Mouse (Mus musculus) CD4-positive, CD25-positive, alpha-beta regulatory T cell, adult 2 months (primary cell): ENCODE measurements around the gene Cript.

ENCODE experiments used
- DNase-seq: peaks from one replicate; pipeline ENCODE4 v3.0.0-alpha.2; 2012; ENCODE audit warnings: low read depth, low spot score

Cript gene

DNA sequence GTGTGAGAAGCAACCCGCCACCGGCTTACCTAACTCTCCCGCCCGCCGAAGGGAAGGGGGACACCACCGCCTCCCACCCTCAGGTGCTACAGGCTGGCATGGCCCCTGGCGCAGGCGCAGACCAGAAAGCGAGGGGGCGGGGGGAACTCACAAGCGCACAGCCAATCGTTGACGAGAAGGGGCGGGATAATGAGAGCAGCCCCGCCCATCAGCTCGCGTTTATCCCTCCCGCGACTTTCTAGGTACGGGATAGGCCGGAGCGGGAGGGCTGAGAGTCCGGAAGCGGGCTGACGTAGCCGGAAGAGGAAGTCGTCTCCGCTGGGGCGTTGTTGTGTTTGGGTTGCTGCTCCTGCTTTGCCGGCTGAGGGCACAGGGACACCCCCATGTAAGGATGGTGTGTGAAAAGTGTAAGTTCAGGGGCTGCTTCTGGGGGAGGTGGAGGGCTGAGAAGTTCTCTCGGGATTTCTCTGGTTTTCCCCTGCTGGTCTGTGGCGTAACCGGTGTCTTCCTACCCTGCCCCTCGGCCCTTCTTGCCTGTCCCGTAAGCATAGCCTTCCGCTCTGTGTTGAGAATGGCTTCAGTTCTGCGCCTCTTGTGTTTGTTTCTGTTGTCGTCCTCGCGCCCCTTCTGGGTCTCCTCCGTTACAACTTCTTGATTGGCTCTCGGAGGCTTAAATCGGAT is at the start of gene Cript, which contains the start of gene Pigf:
Cript (plus strand) TSS at position 282 of the 681 bp plus-strand sequence.
Pigf (minus strand) TSS at position 138 of the 681 bp plus-strand sequence.
- DNase-seq: peak; percentile 99

DNA sequence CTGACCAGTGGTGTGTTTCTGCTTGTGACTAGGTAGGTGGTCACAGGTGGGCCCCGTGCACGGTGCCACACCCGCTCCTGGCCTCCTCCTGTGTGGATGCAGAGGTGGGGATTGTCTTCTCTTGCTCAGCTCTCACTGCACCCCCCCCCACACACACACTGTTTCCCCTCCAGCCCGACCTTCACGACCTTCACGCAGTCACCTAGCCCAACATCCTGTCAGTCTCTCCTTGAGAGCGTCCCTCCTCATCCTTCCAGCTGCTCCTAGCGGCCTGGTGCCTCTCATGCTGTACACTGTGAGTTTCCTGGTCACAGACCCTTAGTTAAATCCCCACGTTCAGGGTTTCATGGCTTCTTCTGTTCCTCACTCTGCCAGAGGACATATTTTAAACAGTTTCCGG is 49.0 kb upstream of the Cript start:
- DNase-seq: peak; percentile 49

DNA sequence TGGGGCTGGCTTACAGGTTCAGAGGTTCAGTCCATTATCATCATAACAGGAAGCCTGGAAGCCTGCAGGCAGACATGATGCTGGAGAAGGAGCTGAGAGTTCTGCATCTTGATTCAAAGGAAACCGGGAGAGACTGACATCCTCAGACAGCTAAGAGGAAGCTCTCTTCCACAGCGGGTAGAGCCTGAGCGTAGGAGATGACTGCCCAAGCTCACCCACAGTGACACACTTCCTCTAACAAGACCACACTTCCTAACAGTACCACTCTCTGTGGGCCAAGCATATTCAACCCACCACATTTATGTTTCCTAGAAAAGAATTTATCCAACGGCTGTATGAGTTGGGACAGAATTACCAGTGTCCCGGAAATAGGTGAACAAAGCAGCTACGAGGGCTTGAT is 46.9 kb upstream of the Cript start:
- no peak for DNase-seq

DNA sequence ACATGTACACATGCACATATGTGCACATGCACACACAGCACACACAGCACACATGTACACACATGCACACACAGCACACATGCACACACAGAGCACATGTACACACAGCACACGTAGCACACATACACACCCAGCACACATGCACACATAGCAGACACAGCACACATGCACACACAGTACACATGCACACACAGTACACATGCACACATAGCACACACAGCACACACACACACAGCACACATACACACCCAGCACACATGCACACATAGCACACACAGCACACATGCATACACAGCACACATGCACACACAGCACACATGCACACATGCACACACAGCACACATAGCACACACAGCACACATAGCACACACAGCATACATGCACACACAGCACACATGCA is 44.1 kb upstream of the Cript start:
- no peak for DNase-seq

DNA sequence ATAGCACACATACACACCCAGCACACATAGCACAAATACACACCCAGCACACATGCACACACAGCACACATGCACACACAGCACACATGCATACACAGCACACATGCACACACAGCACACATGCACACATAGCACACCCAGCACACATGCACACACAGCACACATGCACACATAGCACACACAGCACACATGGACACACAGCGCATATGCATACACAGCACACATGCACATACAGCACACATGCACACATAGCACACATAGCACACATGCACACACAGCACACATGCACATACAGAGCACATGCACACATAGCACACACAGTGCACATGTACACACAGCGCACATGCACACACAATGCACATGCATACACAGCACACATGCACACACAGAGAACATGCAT is 43.6 kb upstream of the Cript start:
- no peak for DNase-seq

DNA sequence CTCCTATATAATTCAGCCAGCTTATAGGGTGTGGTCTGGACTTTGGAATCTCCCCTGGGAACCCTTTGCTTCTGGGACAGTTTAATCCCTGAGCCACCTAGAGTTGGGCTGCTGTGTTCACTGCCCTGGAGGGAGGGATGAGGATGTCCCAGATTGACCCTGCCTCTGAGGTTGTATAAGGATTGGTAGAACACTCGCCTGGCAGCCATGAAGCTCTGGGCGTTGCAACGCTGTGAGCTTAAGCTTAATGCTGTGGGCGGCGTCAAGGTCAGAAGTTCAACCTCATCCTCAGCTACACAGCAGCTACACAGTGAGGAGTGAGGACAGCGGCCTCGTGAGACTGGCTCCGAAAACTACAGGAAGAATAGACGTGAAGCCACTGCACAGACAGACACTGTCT is 42.9 kb upstream of the Cript start:
- no peak for DNase-seq

DNA sequence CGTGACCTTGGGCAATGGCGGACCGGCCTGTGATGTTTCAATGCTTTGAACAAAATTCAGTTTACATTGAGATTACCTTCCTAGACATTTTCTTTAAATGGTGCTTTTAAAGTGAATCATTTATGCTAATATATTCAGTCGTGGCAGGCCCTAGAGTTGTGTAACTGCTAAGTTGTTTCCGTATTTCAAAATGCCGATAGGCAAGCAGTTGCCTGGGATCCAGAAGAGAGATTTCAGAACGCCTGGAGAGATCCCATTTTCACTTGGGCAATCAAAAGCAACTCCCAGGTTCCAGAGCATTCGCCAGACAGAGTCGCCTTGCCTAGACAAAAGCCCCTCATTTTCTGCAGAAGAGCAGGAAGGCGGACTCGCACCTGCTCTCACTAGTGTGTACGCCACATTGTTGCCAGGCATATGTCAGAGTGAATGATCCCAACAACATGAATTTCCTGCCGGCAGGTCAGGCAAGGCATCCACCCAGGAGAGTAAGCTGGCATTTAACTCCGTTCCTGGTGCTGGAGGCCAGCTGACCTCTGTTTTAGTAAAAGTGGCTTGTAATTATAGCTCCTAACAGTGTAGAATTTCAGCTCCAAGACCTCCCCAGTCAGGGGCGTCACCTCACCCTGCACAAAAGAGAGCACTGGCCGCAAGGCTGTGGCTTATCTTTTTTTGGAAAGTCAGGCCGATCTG is 38.8 kb upstream of the Cript start:
- DNase-seq: no peak

DNA sequence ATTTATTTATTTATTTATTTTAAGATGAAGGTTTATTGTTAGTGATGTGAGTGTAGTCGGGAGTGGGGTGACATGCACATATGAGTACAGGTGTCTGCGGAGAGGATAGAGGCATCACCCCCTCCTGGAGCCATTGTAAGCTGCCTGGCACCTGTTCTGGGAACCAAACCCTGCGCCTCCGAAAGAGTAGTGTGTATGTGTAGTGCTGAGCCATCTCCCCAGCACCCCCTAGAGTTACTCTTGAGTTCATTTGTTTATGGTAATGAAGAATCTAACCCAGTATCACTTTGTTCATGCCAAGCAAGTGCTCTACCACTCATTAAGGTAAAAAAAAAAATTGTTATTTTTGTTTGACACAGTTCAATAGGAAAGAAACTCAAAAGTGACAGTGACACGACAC is 37.2 kb upstream of the Cript start:
- peak; percentile 23 for DNase-seq

DNA sequence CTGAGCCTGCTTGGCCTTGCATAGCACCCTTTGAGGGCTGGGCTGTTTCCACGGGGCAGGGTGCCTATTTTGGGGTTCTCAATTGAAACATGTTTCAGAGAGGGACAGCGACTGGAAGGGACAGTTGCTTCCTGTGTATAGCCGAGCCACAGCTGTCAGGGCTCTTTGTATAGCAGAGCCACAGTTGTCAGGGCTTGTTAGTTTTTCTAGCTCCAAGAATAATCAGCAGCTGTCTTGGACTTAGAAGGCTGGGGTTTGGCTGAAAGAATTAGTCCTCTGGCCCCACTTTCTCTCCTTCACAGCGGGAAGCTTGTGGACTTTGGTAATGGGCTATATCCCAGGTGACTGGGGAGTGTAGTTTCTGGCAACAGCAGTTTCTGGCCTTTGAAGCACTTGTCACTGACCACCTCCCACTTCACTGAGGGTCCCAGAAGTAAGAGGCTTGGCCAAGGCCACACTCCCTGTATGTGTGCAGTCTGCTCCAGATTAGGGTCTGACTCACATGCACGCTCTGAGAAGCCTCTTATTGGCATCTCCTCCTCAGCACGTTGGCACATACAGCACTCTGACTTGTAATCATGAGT is 36.7 kb upstream of the Cript start:
- no peak for DNase-seq

DNA sequence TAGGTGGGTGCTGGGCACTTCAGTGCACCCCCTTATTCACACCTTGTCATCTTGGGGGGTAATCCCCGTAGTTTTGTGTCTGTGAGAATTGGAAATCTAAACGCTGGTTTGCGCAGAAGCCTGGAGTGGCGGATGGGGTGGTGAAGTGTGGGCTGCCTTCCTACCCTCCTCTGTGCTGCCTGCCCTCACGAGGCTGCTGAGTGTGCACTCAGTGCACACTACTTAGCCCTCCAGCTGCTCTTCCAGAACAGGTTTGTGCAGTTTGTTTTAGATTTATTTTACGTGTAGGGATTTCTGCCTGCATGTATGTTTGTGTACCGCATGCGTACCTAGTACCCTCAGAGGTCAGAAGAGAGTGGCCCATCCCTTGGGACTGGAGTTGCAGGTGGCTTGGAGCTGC is 34.0 kb upstream of the Cript start:
- DNase-seq: no peak

DNA sequence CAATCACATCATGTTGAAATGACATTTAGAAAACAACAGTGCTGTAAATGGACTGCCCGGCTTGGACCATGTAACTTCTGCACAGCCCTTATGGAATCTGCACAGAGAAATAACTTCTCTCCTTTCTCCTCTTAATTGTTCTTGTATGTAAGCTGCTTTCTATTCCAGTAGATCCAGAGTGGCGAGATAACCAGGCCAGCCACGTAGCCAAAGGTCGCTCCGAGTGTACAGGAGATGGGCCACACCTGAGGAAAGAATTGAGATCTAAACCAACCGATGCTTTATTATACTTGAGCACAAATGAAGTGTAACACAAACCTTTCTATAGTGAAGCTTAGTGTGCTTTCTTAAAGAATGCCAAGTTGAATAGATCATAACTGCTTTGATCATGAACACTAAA is 28.0 kb upstream of the Cript start:
- no peak for DNase-seq

DNA sequence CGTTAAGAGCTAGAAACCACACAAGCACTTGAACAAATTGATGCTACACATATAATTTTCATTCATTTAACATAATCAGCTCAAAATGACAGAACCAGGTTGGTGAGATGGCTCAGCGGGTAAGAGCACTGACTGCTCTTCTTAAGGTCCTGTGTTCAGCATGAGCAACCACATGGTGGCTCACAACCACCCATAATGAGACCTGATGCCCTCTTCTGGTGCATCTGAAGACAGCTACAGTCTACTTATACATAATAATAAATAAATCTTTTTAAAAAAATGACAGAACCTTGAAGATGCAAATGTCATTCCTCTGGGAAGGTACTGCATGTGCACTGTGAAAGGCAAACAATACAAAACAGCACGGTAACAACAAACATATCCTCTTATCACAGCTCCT is 16.4 kb upstream of the Cript start:
- no peak for DNase-seq

DNA sequence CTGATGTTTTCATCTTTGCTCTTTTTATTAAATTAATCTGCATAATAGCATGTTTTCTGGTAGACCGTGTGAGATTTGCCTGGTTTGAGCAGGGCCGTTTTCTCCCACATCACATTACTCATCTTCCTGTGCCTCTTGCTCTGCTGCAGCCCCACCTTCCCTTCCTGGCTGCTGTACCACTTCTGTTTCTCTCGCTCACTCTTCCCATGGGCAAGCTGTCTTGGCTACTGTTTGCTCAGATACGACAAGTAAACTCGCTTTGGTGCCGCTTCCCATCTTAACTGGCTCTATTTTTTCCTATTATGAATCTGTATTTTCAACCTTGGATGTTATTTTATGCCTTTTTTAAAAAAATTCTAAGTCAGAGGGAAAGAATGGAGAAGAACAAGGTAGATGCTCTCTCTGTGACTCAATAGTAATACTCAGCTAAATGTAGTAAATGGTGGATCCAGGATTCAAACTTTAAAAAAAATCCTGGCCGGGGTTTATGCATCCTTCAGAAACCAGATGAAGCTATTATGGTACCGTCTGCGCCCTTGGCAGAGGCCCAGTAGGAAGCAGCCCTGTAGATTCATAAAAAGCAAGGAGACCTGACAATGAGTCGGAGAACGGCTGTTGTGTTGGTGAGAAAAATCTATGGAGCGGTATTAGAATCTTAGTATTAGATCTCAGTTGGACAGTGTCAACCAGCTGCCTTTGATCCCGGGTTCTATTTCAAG is 13.9 kb upstream of the Cript start:
- DNase-seq: no peak

DNA sequence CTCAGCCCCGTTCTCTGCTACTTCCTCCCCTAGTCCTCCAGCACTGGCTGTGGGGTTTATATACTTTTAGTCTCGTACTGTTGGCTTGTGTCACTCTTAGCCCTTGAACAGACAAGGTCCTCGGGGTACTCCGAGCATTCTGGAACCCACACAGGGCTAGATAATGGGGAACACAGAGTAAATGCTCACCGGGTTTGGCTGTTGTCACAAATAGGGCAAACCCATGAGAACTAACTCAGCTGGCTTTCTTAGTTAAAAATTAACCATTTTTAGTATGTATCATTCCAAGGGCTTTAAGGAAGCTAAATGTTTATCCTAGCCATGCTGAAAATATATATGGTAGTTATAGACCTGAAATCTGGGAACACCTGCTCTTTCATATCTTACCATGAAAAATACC is 5.7 kb upstream of the Cript start:
- DNase-seq: no peak

DNA sequence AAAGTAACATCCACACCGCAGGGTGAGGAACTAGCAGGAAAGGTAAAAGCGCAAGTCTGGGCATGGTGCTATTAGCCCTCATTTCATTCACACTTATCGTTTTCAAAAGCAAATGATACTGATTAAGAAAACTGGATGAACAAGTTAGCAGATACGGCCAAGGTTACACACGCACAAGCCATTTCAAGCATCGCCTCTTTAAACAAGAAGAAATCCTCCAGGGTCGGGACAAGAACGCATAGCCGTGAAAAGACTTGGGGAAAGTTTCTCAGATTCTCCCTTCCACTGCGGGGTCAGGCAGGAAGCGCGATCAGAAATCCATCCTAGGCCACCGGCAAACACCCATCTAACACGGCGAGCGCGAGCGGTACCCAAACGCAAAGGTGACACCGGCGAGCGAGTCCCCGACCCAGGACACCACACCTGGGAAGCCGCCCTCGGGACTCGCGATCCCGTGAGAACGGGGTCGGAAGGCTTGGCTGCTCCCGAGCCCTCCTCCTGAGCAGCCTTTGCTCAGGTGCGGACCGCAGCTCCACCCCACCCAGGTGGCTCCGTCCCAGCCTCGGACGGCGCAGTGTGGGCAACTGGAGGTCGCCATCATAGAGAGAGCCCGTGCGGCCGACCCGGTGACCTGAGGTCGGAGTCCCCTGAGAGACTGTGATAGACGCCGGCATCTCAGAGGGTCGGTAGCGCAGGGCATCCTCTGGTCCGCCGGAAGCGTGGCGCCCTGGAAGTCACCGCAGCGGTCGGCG is 683 bp upstream of the Cript start:
- DNase-seq: no peak

DNA sequence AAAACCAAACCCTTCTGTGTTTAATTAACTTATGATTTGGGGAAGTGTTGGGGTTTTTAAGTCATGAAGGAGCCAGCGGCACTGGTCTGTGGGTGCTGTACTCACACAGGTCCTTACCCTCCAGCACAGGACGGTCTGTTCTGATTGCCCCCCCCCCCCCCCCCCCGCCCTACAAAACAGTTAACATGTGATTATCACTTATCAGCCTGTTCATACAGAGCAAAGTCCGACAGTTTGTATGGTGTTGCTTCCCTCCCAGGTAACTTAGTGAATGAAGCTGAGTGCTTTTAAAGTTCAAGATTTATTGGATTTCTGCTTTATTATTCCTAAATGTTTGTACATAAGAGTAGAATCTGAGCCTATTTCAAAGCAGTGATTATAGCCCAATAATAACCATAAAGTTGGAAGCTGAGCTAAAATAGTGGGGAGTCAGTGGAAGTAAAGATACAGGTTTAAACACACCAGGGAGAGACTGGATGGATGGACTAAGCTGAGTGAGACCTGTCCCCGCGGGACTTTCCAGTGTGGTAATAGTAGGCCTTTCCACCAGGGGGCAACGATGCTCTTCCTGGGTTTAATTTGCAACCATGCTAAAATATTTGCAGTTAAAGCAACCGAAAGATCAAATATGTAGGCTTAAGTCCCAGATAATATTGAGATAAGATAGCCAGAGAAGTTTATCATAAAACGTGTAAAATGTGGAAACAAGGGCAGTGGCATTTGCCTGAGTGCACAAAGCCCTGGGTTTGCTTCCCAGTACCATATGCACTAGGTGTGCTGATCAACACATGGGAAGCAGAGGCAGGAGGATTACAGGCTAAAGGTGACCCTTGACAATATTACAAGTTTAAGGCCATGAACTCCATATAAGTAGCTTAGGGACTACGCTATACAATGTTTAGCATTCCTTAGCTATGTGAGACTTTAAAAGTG is 11.1 kb downstream of the Cript start:
- DNase-seq: peak; percentile 79

DNA sequence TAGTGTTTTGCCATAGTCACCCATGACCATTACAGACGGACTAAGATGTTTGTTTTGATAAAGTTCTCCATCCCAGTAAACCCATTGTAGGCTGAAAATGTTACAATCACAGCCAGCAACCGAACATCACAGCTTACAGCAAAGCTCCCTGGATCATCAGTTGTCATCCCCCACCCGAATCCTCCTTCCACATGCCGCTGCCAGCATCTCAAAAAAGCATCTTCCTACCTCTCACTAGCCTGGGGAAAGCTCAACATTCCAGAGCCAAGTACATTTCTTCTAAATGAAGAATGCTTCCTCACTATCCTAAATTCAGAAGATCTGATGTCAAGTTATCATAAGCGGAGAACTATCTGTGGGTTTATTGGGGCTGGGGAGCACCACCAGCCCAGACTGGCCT is 13.1 kb downstream of the Cript start:
- no peak for DNase-seq

DNA sequence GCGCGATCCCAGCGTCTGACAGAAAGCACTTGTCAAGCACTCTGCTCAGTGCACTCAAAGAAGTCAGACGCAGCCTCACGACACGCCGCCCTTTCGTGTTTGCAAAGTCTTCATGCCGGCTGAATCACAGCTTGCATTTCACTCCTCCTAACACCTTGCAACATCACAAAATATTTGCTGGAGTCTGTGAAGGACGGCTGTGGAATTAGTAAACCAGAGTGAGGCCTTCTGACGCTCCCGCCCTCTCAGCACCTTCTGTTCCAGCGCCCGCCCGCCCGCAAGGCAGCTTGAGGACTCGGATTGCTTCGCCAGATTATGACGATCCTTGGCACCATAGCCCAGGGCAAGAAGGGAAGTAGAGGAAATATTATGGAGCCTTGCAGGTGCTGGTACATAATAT is 16.4 kb downstream of the Cript start:
- no peak for DNase-seq

DNA sequence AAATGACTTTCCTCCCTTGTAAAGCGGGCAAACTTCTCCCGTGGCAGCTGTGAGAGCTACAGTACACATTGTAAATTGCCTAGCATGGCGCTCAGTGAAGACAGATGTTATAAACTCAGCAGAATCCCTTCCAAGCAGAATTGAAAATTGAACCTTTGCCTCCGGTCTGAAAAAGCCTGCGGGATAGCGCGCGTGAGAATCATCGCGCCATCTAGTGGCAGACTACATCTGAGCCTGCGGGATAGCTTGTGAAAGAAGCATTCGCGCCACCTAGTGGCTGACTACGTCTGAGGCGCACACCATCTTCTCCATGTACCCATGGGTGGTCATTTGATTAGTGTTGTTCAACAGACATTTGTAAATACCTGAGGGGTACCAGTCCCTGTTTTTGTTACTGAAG is 19.0 kb downstream of the Cript start:
- peak; percentile 97 for DNase-seq

DNA sequence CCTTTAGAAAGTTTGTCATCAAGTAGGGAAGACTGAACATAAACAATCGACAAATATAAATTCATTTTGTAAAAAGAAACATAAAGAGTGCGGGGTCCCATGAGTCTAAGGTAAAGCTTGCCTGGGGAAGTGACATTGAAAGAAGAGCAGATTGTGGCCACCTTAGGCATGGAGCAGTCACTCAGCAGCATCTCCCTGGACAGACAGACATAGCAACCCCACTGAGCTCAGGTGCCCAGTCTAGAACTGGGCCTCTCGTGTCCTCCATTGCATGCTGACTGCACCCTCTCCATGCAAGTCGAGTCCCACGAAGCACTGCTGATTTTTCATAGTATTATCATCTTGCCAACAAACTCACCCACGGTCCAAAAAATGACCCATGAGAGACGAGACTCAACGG is 19.4 kb downstream of the Cript start:
- no peak for DNase-seq

DNA sequence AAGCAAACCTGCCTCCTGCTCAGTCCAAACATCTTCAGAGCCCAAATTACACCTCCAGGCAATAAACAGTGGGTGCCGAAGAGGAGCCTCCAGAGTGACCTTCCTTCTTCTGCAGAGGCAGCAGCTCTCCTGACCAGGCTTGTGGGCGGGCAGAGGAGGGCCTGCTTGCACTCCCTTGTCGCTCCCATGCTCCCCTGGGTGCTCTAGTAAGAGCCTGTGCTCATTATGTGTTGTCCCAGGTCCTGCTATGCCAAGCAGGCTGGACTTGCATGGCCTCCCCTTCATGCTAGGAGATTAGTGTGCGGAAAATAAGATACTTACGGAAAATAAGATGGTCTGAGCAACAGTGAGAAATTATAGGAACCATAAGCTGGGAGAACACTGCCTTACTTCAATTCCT is 24.3 kb downstream of the Cript start:
- DNase-seq: no peak
